Mouse (Mus musculus): ENCODE measurements around the gene Bnipl.

- no peak for TF ChIP-seq ZNF384 (IDR thresholded peaks at IDR 0.05; ENCODE audit: low read depth, low read length)
- no peak for TF ChIP-seq MAFK (IDR thresholded peaks at IDR 0.05; ENCODE audit: insufficient read depth, low read depth, low read length)
These were observed 45.1 kb upstream of the Bnipl start for GRCm38 (mm10) chr3:95296103-95296469.

Measured in ES-E14 (cell line).